Mouse (Mus musculus): ENCODE measurements around the gene Ankef1. TPM values are rescaled to one million over a fixed set of nuclear protein-coding genes. Genes with fewer than 3 reads are reported as not detected.

Ankef1 gene
- total and polyA plus RNA-seq, 3 experiments, result not detected

DNA sequence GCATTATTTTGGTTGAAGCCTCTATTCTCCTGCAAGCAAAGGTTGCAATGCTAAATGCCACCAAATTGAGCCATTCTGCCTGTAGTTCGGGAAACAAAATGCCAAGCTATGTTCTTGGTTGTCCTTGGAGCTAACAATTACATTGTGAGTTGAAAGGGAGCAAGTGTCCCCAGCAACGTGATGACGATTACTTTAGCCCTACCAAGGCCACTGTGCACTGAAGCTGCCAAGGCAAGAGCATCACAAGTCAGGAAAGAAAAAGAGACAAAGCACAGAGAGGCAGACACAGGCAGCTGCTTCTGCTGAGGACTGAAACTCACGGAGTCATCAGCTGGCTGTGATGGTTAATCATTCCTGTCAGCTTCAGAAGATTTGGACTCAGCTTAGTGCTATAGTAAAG, 99.5 kb downstream of the Ankef1 start:
- Histone ChIP-seq H3K9ac (ENCODE audit: control insufficient read depth, low read depth, low read length, poor library complexity, severe bottlenecking) (no peak overlapping the region), H3K4me3 (ENCODE audit: control insufficient read depth in 1 of 2, insufficient read depth in 1 of 2, low read depth in 2 of 2, low read length in 2 of 2) (no peak overlapping the region), H3K27ac (ENCODE audit: control insufficient read depth, low read depth, low read length) (no peak overlapping the region), H3K4me1 (ENCODE audit: control insufficient read depth in 1 of 2, insufficient read depth in 2 of 2, low read length in 2 of 2) (no peaks in the 10 kb centered on the region), H3K9me3 (replicated peaks; ENCODE audit: insufficient read depth, low read length) (no peaks in the 10 kb centered on the region), H3K27me3 (ENCODE audit: control insufficient read depth in 1 of 2, insufficient read depth in 2 of 2, low read length in 2 of 2) (no peaks in the 10 kb centered on the region), H3K36me3 (ENCODE audit: control insufficient read depth in 1 of 2, insufficient read depth in 2 of 2, low read length in 2 of 2) (no peaks in the 10 kb centered on the region), H3K79me2 (ENCODE audit: control insufficient read depth, insufficient read depth, low read length, poor library complexity) (no peaks in the 10 kb centered on the region)
- TF ChIP-seq UBTF (IDR thresholded peaks at IDR 0.05; ENCODE audit: borderline replicate concordance, insufficient read depth, low read depth, low read length) (no peak), ZNF384 (IDR thresholded peaks at IDR 0.05; ENCODE audit: low read depth, low read length) (no peak), HCFC1 (IDR thresholded peaks at IDR 0.05; ENCODE audit: low read depth, low read length) (no peak), POLR2AphosphoS5 (IDR thresholded peaks at IDR 0.05; ENCODE audit: borderline replicate concordance, low read depth, low read length) (no peak), RCOR1 (IDR thresholded peaks at IDR 0.05; ENCODE audit: low read depth, low read length) (no peak), MAZ (IDR thresholded peaks at IDR 0.05; ENCODE audit: low read depth, low read length) (no peak), CHD2 (IDR thresholded peaks at IDR 0.05; ENCODE audit: low read length) (no peak)
- DNase-seq (ENCODE audit: low read depth, low spot score), result no peak

Other genes with a start within 250 kb of the Ankef1 start
- not detected in 2 replicates for gene Pak7, start 113.9 kb upstream of the Ankef1 start, total RNA-seq (2012; rRNA removed)
- not detected for gene Pak7, start 113.9 kb upstream of the Ankef1 start, polyA plus RNA-seq (2012; ENCODE audit: insufficient read depth in 1 of 2, insufficient read length in 2 of 2, low read depth in 1 of 2, low replicate concordance in 2 of 2, missing spikeins in 1 of 2)
- gene Snap25, start 211.5 kb downstream of the Ankef1 start, total RNA-seq (2012; rRNA removed), result not detected in 2 replicates
- not detected for gene Snap25, start 211.5 kb downstream of the Ankef1 start, polyA plus RNA-seq (2012; ENCODE audit: insufficient read depth in 1 of 2, insufficient read length in 2 of 2, low read depth in 1 of 2, low replicate concordance in 2 of 2, missing spikeins in 1 of 2)